Mouse (Mus musculus) midbrain, postnatal 0 days (tissue): ENCODE data around the gene Olfr125. TPM values are rescaled to one million over a fixed set of nuclear protein-coding genes. Genes with fewer than 3 reads are reported as not detected.

Experiments used
- ATAC-seq: fragments of 200-750 bp; cut with Nextera tagmentation; 2 replicates; pipeline ENCODE4 v1.8.0; 2017; ENCODE audit warnings: moderate number of reproducible peaks, mild to moderate bottlenecking, moderate TSS enrichment, moderate library complexity; ENCODE audit not compliant: low FRiP score
- DNase-seq: peaks from one replicate; pipeline ENCODE4 v3.0.0-alpha.2; 2015; ENCODE audit warnings: low spot score
- H3K27ac ChIP-seq: fragments of 300-500 bp; sonication (generic); 2 replicates; pipeline ENCODE4 v1.5.1; 2014; ENCODE audit warnings: low read depth, mild to moderate bottlenecking, low read length, mixed read lengths
- H3K27me3 ChIP-seq: fragments of 300-500 bp; sonication (generic); 2 replicates; pipeline ENCODE4 v1.6.1; 2014; ENCODE audit warnings: low read length, control low read depth, mixed read lengths; ENCODE audit not compliant: insufficient read depth
- H3K36me3 ChIP-seq: fragments of 300-500 bp; sonication (generic); 2 replicates; pipeline ENCODE4 v1.6.1; 2014; ENCODE audit warnings: low read length, control low read depth, mixed read lengths; ENCODE audit not compliant: insufficient read depth
- H3K4me1 ChIP-seq: fragments of 300-500 bp; sonication (generic); 2 replicates; pipeline ENCODE4 v1.6.1; 2014; ENCODE audit warnings: mild to moderate bottlenecking, control low read depth, antibody characterized with exemption, low read length, mixed read lengths; ENCODE audit not compliant: insufficient read depth
- H3K4me2 ChIP-seq: fragments of 300-500 bp; sonication (generic); 2 replicates; pipeline ENCODE4 v1.6.1; 2014; ENCODE audit warnings: low read depth, mild to moderate bottlenecking, low read length, mixed read lengths; ENCODE audit not compliant: poor library complexity, severe bottlenecking
- H3K4me3 ChIP-seq: fragments of 300-500 bp; sonication (generic); 2 replicates; pipeline ENCODE4 v1.5.1; 2014; ENCODE audit warnings: low read depth, mild to moderate bottlenecking, low read length, moderate library complexity
- H3K9ac ChIP-seq: fragments of 300-500 bp; sonication (generic); replicated peaks from 2 replicates; pipeline ENCODE4 v1.6.1; 2014; ENCODE audit warnings: mild to moderate bottlenecking, low read length, moderate library complexity, mixed read lengths; ENCODE audit not compliant: poor library complexity, severe bottlenecking
- H3K9me3 ChIP-seq: fragments of 300-500 bp; sonication (generic); 2 replicates; pipeline ENCODE4 v1.6.1; 2016; ENCODE audit warnings: low read length, control low read depth
- CTCF ChIP-seq: IDR thresholded peaks from 2 replicates; pipeline ENCODE4 v1.5.1; 2016; ENCODE audit warnings: antibody characterized with exemption, mild to moderate bottlenecking
- WGBS: fragments of 180-500 bp; shearing (Covaris S2); extraction: QIAGEN DNeasy Blood & Tissue Kit; methylation state at CpG from one replicate; pipeline ENCODE4 v1.1.7; 2014; 5-methylcytosine and 5-hydroxymethylcytosine counted together
- polyA plus RNA-seq: library from polyadenylated mRNA; unstranded; fragments of >200 nt; fragmentation: Nextera tagmentation; extraction: Ambion mirVana; gene quantifications from 2 replicates; pipeline ENCODE4 v1.2.1, GENCODE M21; 2015
- total RNA-seq: library from RNA; depleted of rRNA; stranded (reverse); fragments of >200 nt; gene quantifications from 2 replicates; pipeline ENCODE4 v1.2.3, GENCODE M21; 2014; rRNA removed

Olfr125 gene
- total and polyA plus RNA-seq, 2 experiments from 2014 or later: not detected

GRCm38 (mm10) chr17:37873830-37874229 lies 41.1 kb downstream of the Olfr125 start:
- WGBS: 86% methylated on average over 3 of the region's 3 CpGs
- Histone ChIP-seq H3K9ac (no peak overlapping the region), H3K4me2 (no peak overlapping the region), H3K27me3 (no peaks in the 10 kb centered on the region), H3K4me1 (no peaks in the 10 kb centered on the region), H3K36me3 (no peaks in the 10 kb centered on the region), H3K9me3 (no peaks in the 10 kb centered on the region), H3K27ac (no peak overlapping the region), H3K4me3 (no peak overlapping the region)
- TF ChIP-seq CTCF: no peak
- DNase-seq (no peak), ATAC-seq (no peak)

Other genes starting within 250 kb of the Olfr125 start
- not detected in 2 replicates for gene Olfr114, start 240.2 kb upstream of the Olfr125 start, total RNA-seq
- not detected in 2 replicates for gene Olfr114, start 240.2 kb upstream of the Olfr125 start, polyA plus RNA-seq
- gene Olfr115, start 205.8 kb upstream of the Olfr125 start, total RNA-seq: not detected in 2 replicates
- not detected in 2 replicates for gene Olfr115, start 205.8 kb upstream of the Olfr125 start, polyA plus RNA-seq
- gene Olfr116, start 205.8 kb upstream of the Olfr125 start, total RNA-seq: not detected in 2 replicates
- gene Olfr116, start 205.8 kb upstream of the Olfr125 start, polyA plus RNA-seq: not detected in 2 replicates
- not detected in 2 replicates for gene Olfr117, start 169.2 kb upstream of the Olfr125 start, total RNA-seq
- gene Olfr117, start 169.2 kb upstream of the Olfr125 start, polyA plus RNA-seq: not detected in 2 replicates
- gene Olfr118, start 166.0 kb upstream of the Olfr125 start, total RNA-seq: not detected in 2 replicates
- not detected in 2 replicates for gene Olfr118, start 166.0 kb upstream of the Olfr125 start, polyA plus RNA-seq
- gene Olfr119, start 136.4 kb upstream of the Olfr125 start, total RNA-seq: not detected in 2 replicates
- gene Olfr119, start 136.4 kb upstream of the Olfr125 start, polyA plus RNA-seq: not detected in 2 replicates
- gene Olfr120, start 111.1 kb upstream of the Olfr125 start, total RNA-seq: not detected in 2 replicates
- not detected in 2 replicates for gene Olfr120, start 111.1 kb upstream of the Olfr125 start, polyA plus RNA-seq
- gene Olfr121, start 84.1 kb upstream of the Olfr125 start, total RNA-seq: not detected in 2 replicates
- gene Olfr121, start 84.1 kb upstream of the Olfr125 start, polyA plus RNA-seq: not detected in 2 replicates
- not detected in 2 replicates for gene Olfr122, start 64.3 kb upstream of the Olfr125 start, total RNA-seq
- gene Olfr122, start 64.3 kb upstream of the Olfr125 start, polyA plus RNA-seq: not detected in 2 replicates
- gene Olfr123, start 39.4 kb upstream of the Olfr125 start, total RNA-seq: not detected in 2 replicates
- not detected in 2 replicates for gene Olfr123, start 39.4 kb upstream of the Olfr125 start, polyA plus RNA-seq
- not detected in 2 replicates for gene Olfr124, start 33.1 kb upstream of the Olfr125 start, total RNA-seq
- not detected in 2 replicates for gene Olfr124, start 33.1 kb upstream of the Olfr125 start, polyA plus RNA-seq
- not detected in 2 replicates for gene Olfr126, start 14.5 kb downstream of the Olfr125 start, total RNA-seq
- not detected in 2 replicates for gene Olfr126, start 14.5 kb downstream of the Olfr125 start, polyA plus RNA-seq
- gene Olfr127, start 67.5 kb downstream of the Olfr125 start, total RNA-seq: not detected in 2 replicates
- gene Olfr127, start 67.5 kb downstream of the Olfr125 start, polyA plus RNA-seq: not detected in 2 replicates
- gene Olfr128, start 87.6 kb downstream of the Olfr125 start, total RNA-seq: not detected in 2 replicates
- gene Olfr128, start 87.6 kb downstream of the Olfr125 start, polyA plus RNA-seq: not detected in 2 replicates
- gene Olfr761, start 120.1 kb downstream of the Olfr125 start, total RNA-seq: not detected in 2 replicates
- not detected in 2 replicates for gene Olfr761, start 120.1 kb downstream of the Olfr125 start, polyA plus RNA-seq
- not detected in 2 replicates for gene Olfr129, start 227.1 kb downstream of the Olfr125 start, total RNA-seq
- not detected in 2 replicates for gene Olfr129, start 227.1 kb downstream of the Olfr125 start, polyA plus RNA-seq
- gene Olfr130, start 231.0 kb downstream of the Olfr125 start, total RNA-seq: not detected in 2 replicates
- gene Olfr130, start 231.0 kb downstream of the Olfr125 start, polyA plus RNA-seq: not detected in 2 replicates